Mouse (Mus musculus): ENCODE measurements around the gene Abhd12b. TPM values are rescaled to one million over a fixed set of nuclear protein-coding genes. Genes with fewer than 3 reads are reported as not detected.
"Not testable (repeated sequence)": the region's sequence is repeated elsewhere in the genome, so short reads cannot be mapped to it uniquely, and the experiment has no call there.

Abhd12b gene
- polyA plus RNA-seq, 1 experiment from 2014 or later = 0.13 TPM

DNA sequence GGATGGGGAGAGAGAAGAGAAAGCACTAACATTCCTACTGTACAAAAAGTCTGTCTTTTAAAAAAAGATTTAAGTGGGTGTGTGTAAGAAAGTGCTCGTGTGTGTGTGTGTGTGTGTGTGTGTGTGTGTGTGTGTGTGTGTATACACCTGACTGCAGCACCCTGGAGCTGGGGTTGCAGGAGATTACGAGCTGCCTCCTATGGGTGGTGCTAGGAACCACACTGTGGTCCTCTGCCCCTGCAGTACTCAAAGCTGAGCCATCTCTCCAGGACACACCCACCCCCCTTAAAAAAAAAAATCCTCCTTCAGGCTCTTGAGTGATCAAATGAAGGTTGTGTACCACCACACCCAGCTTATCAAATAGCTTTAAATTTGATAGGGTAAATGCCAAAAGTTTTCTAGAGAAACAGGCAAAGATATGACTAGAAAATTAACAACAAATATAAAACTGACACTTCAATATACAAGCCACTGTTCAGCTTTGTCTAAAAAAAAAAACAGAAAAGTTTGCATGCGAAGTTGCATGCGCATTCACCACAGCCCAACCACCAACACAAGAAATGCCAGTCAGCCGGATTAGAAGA, 12.9 kb upstream of the Abhd12b start:
- Histone ChIP-seq H3K9ac (no peak overlapping the region), H3K36me3 (no peaks in the 10 kb centered on the region), H3K27ac (replicated peaks) (no peak overlapping the region), H3K4me2 (no peak overlapping the region), H3K27me3 (no peaks in the 10 kb centered on the region), H3K4me1 (replicated peaks) (peaks cover 16% of the 10 kb centered on the region), H3K9me3 (no peaks in the 10 kb centered on the region), H3K4me3 (no peak overlapping the region)
- WGBS = 91% methylated on average over 5 of the region's 5 CpGs
- ATAC-seq (ENCODE audit: low read depth) = no peak

DNA sequence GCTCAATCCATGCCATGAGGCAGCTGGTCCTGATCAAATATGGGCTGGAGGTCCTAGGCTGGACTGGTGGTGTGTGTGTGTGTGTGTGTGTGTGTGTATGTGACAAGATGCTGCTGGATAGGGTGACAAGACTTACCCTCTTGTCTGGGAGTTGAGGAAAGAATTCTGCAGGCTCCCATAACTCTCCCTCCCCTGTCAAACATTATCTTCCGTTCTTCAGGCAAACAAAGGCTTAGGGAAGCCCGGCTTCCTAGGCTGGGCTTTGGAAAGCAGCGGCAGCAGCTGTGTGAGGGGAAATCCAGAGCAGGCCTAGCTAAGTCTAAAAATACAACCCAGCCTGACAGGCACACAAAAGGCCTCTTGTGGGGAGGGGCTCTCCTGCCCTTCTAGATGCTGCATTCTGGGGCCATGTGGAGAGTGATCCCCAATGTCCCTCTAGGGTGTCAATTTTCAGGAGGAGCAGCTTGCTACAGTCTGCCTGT, 9.8 kb upstream of the Abhd12b start:
- not testable (repeated sequence) for H3K27me3 ChIP-seq, H3K36me3 ChIP-seq, H3K4me2 ChIP-seq, H3K4me3 ChIP-seq, H3K9ac ChIP-seq, H3K9me3 ChIP-seq
- 0 out of 2 replicates have a peak, but pooled peaks have one; percentile 12 for ATAC-seq (ENCODE audit: low read depth)
- Histone ChIP-seq H3K4me1 (replicated peaks) (peaks cover 23% of the 10 kb centered on the region), H3K27ac (replicated peaks) (peak overlapping the region; percentile 69)
- 8% methylated on average over 3 of the region's 3 CpGs for WGBS

DNA sequence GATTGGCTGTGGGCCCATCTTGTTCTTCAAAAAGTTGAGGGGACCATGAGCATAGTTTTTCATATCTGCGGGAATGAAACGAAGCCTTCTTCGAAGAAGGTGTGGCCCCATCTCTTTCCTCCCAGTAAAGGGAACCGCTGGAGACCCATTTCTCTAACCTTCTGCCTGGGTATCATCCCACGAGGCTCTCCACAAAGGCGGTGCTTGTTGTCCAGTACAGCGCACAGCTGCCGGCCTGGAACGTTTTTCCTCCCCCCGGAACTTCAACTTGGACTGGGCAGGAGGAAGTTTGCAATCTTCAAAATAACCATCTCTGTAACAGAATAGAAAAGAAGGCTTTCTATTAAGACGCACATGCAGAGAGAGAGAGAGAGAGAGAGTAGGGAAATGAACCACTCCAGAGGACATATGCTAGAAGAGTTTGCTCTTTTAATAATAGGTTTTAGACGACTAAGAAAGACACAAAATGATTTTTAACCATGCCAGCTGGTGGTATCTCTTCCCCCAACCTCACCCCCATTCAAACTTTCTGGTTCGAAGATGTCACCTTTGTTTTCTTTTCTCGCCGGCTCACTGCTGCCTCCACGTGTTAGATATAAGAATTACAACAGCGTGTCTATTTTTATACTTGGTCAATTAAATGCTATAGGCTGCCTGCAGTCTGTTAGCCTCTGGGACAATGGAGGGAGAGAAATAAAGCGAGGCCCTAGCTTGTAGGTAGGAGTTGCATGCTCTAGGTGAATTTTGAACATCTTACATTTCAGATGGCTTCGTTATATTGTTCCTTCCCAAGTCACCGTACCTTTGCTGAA, 9.1 kb upstream of the Abhd12b start:
- no peak overlapping the region for H3K4me2 ChIP-seq
- H3K27ac ChIP-seq (replicated peaks) = peak overlapping the region; percentile 69
- H3K27me3 ChIP-seq = no peaks in the 10 kb centered on the region
- H3K9me3 ChIP-seq = no peaks in the 10 kb centered on the region
- no peaks in the 10 kb centered on the region for H3K36me3 ChIP-seq
- 40% methylated on average over 20 of the region's 20 CpGs for WGBS
- no peak overlapping the region for H3K9ac ChIP-seq
- ATAC-seq (ENCODE audit: low read depth) = no peak
- no peak overlapping the region for H3K4me3 ChIP-seq
- H3K4me1 ChIP-seq (replicated peaks) = peaks cover 25% of the 10 kb centered on the region

DNA sequence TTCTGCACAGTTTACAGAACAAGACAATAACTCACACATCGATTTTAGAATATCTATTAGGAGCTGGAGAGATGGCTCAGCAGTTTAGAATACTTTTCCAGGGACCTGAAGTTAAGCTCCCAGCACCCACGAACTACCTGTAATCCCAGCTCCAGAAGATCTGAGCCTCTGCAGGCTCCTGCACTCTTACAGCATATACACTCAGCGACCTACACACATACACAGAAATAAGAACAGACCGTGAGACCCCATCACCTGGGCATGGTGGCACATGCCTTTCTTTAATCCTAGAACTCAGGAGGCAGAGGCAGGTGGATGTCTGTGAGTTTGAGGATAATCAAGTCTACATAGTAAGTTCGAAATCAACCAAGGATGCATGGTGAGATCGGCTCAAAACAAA, 8.4 kb upstream of the Abhd12b start:
- Histone ChIP-seq H3K36me3 (no peaks in the 10 kb centered on the region), H3K9me3 (no peaks in the 10 kb centered on the region), H3K27ac (replicated peaks) (no peak overlapping the region), H3K4me3 (no peak overlapping the region), H3K4me1 (replicated peaks) (peaks cover 25% of the 10 kb centered on the region), H3K4me2 (no peak overlapping the region), H3K9ac (no peak overlapping the region), H3K27me3 (no peaks in the 10 kb centered on the region)
- 90% methylated on average over 6 of the region's 6 CpGs for WGBS
- no peak for ATAC-seq (ENCODE audit: low read depth)

DNA sequence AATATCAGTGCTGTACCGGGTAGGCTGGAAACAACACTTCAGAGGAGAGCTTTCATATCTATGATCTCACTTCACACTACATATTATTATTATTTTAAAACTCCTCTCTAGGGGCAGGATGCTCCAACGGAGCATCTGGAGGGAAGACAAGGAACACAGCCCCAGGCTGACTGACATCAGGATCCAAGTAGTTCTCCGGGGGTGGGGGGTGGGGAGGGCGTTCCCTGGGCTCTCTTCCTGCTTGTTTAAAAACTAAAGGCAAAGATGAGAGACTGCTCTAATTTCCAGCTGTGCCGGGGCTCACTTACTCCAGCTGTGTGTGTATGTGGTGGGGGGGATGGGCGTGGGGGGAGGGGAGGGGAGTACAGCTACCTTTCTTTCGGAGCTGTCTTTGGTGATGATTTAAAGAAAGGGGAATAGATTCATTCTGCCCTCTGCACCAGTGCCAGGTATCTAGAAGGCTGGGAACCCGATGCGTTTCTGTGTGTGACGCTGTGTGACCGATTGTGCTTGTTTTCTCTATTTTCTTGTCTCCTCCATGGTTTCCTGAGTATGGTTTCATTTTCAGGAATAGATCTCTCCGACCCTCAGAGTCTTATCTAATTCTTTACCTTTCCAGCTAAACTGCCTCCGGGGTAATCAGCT, 5.8 kb upstream of the Abhd12b start:
- H3K4me2 ChIP-seq = peak overlapping the region; percentile 50
- peak overlapping the region; percentile 50 for H3K9ac ChIP-seq
- H3K4me3 ChIP-seq = peak overlapping the region; percentile 20
- H3K4me1 ChIP-seq (replicated peaks) = peaks cover 26% of the 10 kb centered on the region
- no peaks in the 10 kb centered on the region for H3K36me3 ChIP-seq
- no peaks in the 10 kb centered on the region for H3K9me3 ChIP-seq
- 6% methylated on average over 13 of the region's 13 CpGs for WGBS
- ATAC-seq (ENCODE audit: low read depth) = peak; percentile 48
- H3K27ac ChIP-seq (replicated peaks) = peak overlapping the region; percentile 76
- no peaks in the 10 kb centered on the region for H3K27me3 ChIP-seq

DNA sequence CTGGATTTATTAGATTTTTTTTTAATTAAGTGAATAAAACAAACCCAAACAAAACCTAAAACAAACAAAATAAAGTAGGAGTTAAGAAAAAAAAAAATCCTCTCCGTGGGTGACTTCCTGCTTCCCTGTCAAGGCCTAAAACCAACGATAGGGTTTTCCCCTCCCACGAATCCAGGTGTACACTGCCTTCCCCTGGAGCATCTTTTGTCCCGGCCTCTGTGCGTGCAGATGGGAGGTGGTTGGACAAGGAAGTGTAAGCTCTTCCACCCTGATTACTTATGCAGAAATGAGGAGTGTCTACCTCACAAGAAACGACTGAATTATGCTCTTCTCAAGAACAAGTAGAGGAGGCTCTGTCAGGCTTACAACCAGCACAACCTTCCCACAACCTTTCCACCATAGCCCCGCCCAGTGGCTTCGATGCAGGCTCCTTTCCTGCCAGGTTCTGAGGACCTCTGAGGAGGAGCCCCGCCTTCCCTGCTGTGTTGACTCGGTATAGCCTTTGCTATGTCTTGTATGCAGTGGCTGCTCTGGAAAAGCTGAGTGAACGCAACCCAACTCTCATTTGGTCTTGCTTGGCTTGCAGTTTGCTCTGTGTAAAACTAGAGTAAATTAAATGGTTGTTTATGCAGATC, 5.2 kb upstream of the Abhd12b start:
- H3K4me2 ChIP-seq = peak overlapping the region; percentile 50
- no peaks in the 10 kb centered on the region for H3K27me3 ChIP-seq
- no peaks in the 10 kb centered on the region for H3K36me3 ChIP-seq
- no peaks in the 10 kb centered on the region for H3K9me3 ChIP-seq
- ATAC-seq (ENCODE audit: low read depth) = 0 out of 2 replicates have a peak, but pooled peaks have one; percentile 12
- H3K27ac ChIP-seq (replicated peaks) = peak overlapping the region; percentile 76
- H3K9ac ChIP-seq = no peak overlapping the region; the same call in 1 of the 2 replicates
- H3K4me1 ChIP-seq (replicated peaks) = peaks cover 28% of the 10 kb centered on the region
- 16% methylated on average over 11 of the region's 11 CpGs for WGBS
- no peak overlapping the region for H3K4me3 ChIP-seq

DNA sequence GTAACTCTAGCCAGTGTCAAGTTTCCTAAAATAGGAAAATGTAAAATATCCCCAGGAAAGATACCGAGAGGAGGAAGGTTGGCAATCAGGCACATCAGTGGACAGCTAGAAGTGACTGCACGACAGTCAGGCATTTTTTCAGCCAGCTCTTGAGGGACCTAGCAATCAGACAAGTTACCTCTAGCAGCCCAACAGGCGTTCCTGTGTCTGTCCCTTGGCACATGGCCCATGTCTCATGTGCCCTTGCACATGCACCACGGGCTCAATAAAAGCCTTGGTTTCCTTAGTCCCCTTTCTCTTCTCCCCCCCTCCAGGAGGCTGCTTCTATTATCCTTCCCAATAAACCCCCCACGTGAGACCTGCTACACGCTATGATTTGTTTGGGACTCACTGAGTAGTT, 2.3 kb downstream of the Abhd12b start:
- Histone ChIP-seq H3K27me3 (no peaks in the 10 kb centered on the region), H3K4me3 (no peak overlapping the region), H3K9me3 (no peaks in the 10 kb centered on the region), H3K27ac (replicated peaks) (no peak overlapping the region), H3K4me2 (no peak overlapping the region), H3K4me1 (replicated peaks) (0 out of 2 replicates have a peak, but pooled peaks cover 3% of the 10 kb centered on the region), H3K36me3 (no peaks in the 10 kb centered on the region), H3K9ac (no peak overlapping the region)
- ATAC-seq (ENCODE audit: low read depth) = no peak
- WGBS = 57% methylated on average over 6 of the region's 6 CpGs

DNA sequence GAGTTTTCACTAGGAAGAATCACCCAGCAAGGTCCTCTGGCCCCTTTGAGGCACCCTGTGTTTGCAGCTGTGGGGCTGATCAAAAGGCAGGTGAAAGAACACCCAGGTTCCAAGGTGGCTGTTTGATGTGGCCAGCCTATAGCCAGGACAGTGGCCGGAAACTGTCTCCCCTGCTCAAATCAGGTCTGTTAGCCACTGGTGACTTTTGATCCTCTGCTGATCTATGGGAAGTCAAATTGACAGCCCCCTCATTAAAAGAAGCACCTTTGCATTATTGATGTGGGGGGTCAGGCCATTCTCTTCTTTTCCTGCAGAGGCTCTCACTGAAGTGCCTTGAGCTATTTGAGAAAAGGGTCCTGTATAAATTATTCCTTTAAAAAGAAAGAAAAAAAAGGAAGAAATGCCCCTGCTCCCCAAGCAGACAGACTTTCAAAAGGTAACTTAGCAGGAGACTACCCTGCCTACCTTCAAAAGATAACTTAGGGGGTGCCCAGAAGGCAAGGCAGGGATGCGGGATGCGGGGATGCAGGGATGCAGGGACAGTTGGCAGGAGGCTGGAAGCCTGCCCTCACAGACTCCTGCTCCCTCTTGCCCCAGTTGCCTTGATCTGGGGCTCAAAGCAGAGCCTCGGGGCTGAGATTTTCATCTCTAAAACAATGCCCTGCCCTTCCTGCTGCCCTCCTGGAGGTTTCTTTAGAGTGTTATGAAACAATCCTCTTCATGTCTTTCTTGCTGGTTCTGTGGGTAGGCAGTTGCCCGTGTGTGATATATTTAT, 3.5 kb downstream of the Abhd12b start:
- ATAC-seq (ENCODE audit: low read depth) = no peak

DNA sequence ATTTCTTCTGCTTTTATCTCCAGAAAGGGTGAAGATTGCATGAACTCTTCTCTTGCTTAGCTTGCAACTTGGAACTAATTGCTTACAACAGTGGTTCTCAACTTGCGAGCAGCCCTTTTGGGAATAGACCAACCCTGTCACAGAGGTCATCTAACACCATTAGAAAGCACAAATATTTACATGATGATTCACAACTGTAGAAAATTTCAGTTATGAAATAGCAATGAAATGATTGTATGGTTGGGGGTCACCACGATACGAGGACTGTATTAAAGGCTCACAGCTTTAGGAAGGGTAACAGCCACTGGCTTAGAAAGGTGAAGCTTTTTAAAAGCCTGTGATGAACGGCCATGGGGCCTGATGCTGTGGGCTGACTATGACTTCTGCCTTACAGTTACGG, 7.1 kb downstream of the Abhd12b start:
- H3K27me3 ChIP-seq = no peaks in the 10 kb centered on the region
- no peak for ATAC-seq (ENCODE audit: low read depth)
- no peaks in the 10 kb centered on the region for H3K36me3 ChIP-seq
- H3K4me2 ChIP-seq = no peak overlapping the region
- no peak overlapping the region for H3K9ac ChIP-seq
- no peaks in the 10 kb centered on the region for H3K9me3 ChIP-seq
- H3K4me1 ChIP-seq (replicated peaks) = no peaks in the 10 kb centered on the region
- no peak overlapping the region for H3K4me3 ChIP-seq
- WGBS = 77% methylated on average over 5 of the region's 5 CpGs
- no peak overlapping the region for H3K27ac ChIP-seq (replicated peaks)

More for the DNA sequence above, 3.5 kb downstream of the Abhd12b start:
- Histone ChIP-seq H3K9me3 (no peaks in the 10 kb centered on the region), H3K36me3 (no peaks in the 10 kb centered on the region), H3K4me2 (no peak overlapping the region), H3K9ac (no peak overlapping the region), H3K4me1 (replicated peaks) (0 out of 2 replicates have a peak, but pooled peaks cover 3% of the 10 kb centered on the region), H3K4me3 (no peak overlapping the region), H3K27me3 (no peaks in the 10 kb centered on the region), H3K27ac (replicated peaks) (no peak overlapping the region)
- WGBS = 54% methylated on average over 5 of the region's 5 CpGs

DNA sequence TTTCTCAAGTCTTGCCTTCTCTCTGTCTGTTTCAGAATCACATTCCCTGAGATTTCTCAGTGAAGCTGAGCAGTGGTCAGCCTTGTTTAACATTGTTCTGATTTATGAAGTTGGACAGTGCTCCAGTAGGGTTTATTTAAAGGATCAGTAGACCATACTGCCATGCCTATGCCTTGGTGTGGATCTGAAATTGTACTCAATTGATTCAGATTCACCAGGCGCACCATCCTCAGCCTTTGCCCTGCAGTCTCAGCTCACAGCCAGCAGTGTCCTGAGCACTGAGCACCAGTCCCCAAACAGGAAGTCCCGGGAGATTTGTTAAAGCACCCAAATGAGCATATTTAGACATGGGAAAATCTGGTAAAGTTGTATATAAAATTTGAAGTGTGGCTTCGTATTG, 10.8 kb downstream of the Abhd12b start:
- WGBS = 88% methylated on average over 3 of the region's 3 CpGs
- Histone ChIP-seq H3K4me3 (no peak overlapping the region), H3K27ac (replicated peaks) (no peak overlapping the region), H3K9ac (no peak overlapping the region), H3K9me3 (no peaks in the 10 kb centered on the region), H3K4me1 (replicated peaks) (no peaks in the 10 kb centered on the region), H3K4me2 (no peak overlapping the region), H3K27me3 (no peaks in the 10 kb centered on the region), H3K36me3 (no peaks in the 10 kb centered on the region)
- ATAC-seq (ENCODE audit: low read depth) = no peak

DNA sequence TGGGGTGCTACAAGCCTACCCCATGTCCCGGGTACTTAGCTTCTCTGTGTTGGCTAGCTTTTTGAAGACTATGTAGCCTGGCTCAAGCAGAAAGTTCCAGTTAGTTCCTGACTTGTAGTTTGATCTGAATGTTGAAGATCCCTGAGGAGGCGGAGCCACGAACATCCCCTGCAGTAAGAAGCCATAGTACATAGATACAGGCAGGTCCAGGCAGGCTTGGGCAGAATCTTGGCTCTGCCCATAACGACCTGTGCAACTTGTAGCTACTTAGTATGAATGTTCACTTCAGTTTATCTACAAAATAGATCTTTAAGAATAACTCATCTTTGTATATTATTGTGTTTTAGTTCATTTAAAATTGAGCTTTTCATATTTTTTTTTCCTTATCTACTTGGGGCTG, 14.0 kb downstream of the Abhd12b start:
- H3K9ac ChIP-seq = no peak overlapping the region
- no peak overlapping the region for H3K4me3 ChIP-seq
- ATAC-seq (ENCODE audit: low read depth) = no peak
- no peaks in the 10 kb centered on the region for H3K9me3 ChIP-seq
- H3K4me2 ChIP-seq = no peak overlapping the region
- H3K36me3 ChIP-seq = no peaks in the 10 kb centered on the region
- H3K27me3 ChIP-seq = no peaks in the 10 kb centered on the region
- H3K27ac ChIP-seq (replicated peaks) = no peak overlapping the region
- no peaks in the 10 kb centered on the region for H3K4me1 ChIP-seq (replicated peaks)
- WGBS = 85% methylated on average over 4 of the region's 4 CpGs
